Mouse (Mus musculus): Measurements from ENCODE around the gene Sap18b.

DNA sequence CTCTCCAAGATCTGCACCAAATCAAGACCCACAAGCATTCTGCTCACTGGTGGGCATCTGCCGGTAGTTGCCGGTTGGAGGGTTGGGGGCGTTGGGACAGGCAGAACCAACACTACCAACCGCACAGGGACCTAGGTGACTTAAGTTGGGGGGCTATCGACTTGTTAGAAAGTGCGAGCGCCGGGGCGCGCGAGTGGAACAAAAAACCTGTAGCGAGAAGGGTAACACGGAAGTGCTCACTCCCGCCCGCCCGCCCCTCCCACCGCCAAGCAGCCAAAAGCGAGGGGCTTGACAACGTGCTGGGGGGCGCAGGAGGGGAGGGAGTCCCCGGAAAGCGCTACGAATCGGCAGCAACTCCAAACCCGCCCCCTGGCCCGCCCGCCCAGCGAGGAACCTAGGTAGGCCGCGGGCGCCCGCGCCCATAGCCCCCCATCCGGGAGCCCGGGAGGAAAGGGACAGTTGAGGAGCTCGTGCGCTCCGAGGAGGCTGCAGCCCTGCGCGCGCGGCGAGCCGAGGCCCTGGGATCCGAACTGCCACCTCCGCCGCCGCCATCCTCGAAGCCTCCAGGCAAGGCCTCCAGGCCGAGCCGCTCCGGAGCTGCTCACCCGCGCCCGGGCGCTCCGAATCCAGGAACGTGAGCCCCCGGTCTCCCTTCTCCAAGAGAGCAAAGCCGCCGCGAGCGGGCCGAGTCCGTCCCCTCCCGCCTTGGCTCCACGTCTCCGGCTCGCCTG lies 18.5 kb upstream of the Sap18b start:
- TF ChIP-seq POLR2A (IDR thresholded peaks at IDR 0.05; ENCODE audit: insufficient read length, low read depth) (no peak), E2F4 (IDR thresholded peaks at IDR 0.05; ENCODE audit: insufficient read depth) (no peak), MYOG (IDR thresholded peaks at IDR 0.05; ENCODE audit: control insufficient read depth in 1 of 3, insufficient read depth in 1 of 3, insufficient read length in 2 of 3, low read depth in 2 of 3) (no peak), TCF12 (IDR thresholded peaks at IDR 0.05; ENCODE audit: insufficient read depth, poor library complexity, severe bottlenecking) (no peak), USF1 (IDR thresholded peaks at IDR 0.05; ENCODE audit: low read depth) (no peak), SRF (IDR thresholded peaks at IDR 0.05; ENCODE audit: control insufficient read depth, insufficient read length, low read depth) (no peak), MAX (IDR thresholded peaks at IDR 0.05; ENCODE audit: low read depth) (no peak), POLR2AphosphoS2 (IDR thresholded peaks at IDR 0.05; ENCODE audit: insufficient read length, low read depth) (no peak), MYOD1 (IDR thresholded peaks at IDR 0.05; ENCODE audit: control insufficient read depth in 1 of 3, insufficient read length in 2 of 3, low read depth in 2 of 3) (no peak)
